Mouse (Mus musculus) megakaryocyte, embryonic 14.5 days (primary cell): ENCODE measurements around the gene Lif.

Experiments
- FLI1 ChIP-seq: IDR thresholded peaks from 2 replicates; pipeline ENCODE4 v1.6.1; 2012; ENCODE audit warnings: low read length, inconsistent platforms, mixed read lengths
- GATA1 ChIP-seq: IDR thresholded peaks from 3 replicates; pipeline ENCODE4 v1.6.1; 2012; ENCODE audit warnings: mixed read lengths, low read length, inconsistent platforms, borderline replicate concordance

GRCm38 (mm10) chr11:4319212-4319955 is 62.0 kb downstream of the Lif start:
- no peak for TF ChIP-seq GATA1
- no peak for TF ChIP-seq FLI1
